Mouse (Mus musculus) heart, adult 2 months (tissue): ENCODE results near the gene Hsd17b7.
"Not testable (repeated sequence)": the region's sequence is repeated elsewhere in the genome, so short reads cannot be mapped to it uniquely, and the experiment has no call there.

Experiments
- CTCF ChIP-seq: fragments of 200-600 bp; IDR thresholded peaks from 2 replicates; pipeline ENCODE4 v1.8.1; 2022; ENCODE audit warnings: antibody characterized with exemption, mild to moderate bottlenecking, moderate library complexity
- EP300 ChIP-seq: fragments of 200-500 bp; IDR thresholded peaks from 2 replicates; pipeline ENCODE4 v1.6.1; 2011; ENCODE audit warnings: low read depth, low read length, control low read depth; ENCODE audit not compliant: insufficient read depth
- POLR2A ChIP-seq: fragments of 200-500 bp; IDR thresholded peaks from 2 replicates; pipeline ENCODE4 v1.6.1; 2011; ENCODE audit warnings: mild to moderate bottlenecking, low read depth, low read length, control low read depth; ENCODE audit not compliant: insufficient read depth

DNA sequence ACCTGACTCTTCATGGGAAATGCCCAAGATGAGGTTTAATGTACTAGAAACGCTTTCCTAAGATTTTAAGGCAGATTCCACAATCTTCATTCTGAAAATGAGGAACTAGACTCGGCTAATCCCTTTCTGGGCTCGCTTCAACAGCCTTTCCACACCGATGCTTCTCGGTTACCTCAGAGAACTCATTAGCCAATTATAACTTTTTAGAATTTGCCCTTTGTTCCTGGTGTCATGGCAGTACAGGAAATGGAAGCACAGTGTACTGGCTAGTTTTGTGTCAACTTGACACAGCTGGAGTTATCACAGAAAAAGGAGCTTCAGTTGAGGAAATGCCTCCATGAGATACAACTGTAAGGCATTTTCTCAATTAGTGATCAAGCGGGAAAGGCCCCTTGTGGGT is 24.9 kb upstream of the Hsd17b7 start:
- not testable (repeated sequence) for TF ChIP-seq POLR2A, EP300, CTCF
